Mouse (Mus musculus) gastrocnemius, postnatal 4 days (tissue): ENCODE results near the gene Kcnh2. TPM values are rescaled to one million over a fixed set of nuclear protein-coding genes. Genes with fewer than 3 reads are reported as not detected.

Experiments used
- DNase-seq, 2 experiments: peaks; one replicate each; pipeline ENCODE4 v3.0.0; 2021 to 2022; ENCODE audit warnings: low spot score in 2 of 2, mixed read lengths in 2 of 2
- total RNA-seq, 2 experiments: library from RNA; stranded (reverse); gene quantifications; 2 replicates each; pipeline ENCODE4 v1.2.3; 2021

Gene Kcnh2
- total RNA-seq, 2 experiments from 2014 or later = 22.4 to 24.6 TPM

DNA sequence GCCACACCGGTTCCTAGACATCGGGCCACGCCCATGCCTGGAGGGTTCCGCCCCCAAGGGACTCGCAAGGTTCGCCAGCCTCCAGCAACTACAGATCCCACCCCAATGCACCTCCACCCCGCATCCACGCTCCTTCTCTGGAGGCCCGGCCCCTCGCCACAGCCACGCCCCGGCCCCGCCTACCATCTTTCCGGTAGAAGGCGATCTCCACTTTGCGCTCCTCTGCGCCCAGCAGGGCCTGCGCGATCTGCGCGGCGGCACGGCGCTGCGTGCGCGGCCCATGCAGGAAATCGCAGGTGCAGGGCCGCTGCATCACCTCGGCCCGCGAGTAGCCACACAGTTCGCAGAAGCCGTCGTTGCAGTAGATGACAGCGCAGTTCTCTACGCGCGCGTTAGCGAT, 3.3 kb downstream of the Kcnh2 start:
- DNase-seq = peak in 1 of 2 experiments; percentile 55

DNA sequence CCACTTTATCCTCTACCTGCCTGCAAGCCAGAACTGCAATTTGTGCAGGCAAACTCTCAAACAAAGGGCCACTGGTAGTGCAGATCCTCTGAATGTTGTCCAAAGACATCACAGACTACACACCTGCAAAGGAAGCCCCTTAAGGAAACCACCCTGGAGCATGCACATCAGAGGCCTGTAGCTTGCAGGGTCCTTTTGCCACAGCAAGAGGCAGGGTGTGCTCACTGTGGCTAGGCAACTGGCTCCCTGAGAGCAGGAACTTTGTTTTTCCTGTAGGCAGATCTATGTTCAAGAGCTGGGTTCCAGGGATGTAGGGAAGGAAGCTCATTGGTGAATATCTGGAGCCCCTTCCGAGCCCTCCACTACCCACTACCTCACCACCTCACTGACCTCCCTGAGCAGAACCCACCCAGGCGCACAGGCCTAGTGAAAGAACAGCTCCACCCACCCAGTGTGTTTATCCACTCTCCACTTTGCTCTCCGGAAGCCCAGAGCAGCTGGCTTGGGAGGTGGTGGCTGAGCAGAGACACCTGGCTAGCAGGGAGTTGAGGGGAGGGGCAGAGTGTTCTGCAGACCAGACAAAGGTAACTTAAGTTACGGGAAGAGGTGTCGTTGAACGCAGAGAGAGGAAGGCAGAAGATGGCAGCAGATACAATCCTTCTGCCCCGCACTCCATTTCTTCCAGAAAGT, 4.1 kb downstream of the Kcnh2 start:
- no peak for DNase-seq

DNA sequence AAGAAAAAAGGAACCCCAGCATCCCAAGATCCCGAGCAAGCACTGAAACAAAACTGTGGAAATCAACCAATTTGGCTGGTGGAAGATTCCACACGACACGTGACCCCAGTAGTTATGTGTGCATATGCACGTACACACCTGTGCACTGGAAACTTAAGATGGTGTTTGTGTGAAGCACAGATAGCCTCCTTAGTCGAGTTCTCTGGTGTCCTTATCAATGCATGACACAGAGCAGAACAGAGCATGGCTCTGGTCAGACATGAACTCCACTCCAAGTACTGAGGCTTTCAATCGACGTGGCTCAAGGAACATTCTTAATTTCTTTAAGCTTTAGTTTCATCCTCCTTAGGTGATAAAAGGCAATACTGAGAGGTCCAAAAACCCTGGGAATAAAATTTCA, 5.1 kb downstream of the Kcnh2 start:
- DNase-seq = no peak

DNA sequence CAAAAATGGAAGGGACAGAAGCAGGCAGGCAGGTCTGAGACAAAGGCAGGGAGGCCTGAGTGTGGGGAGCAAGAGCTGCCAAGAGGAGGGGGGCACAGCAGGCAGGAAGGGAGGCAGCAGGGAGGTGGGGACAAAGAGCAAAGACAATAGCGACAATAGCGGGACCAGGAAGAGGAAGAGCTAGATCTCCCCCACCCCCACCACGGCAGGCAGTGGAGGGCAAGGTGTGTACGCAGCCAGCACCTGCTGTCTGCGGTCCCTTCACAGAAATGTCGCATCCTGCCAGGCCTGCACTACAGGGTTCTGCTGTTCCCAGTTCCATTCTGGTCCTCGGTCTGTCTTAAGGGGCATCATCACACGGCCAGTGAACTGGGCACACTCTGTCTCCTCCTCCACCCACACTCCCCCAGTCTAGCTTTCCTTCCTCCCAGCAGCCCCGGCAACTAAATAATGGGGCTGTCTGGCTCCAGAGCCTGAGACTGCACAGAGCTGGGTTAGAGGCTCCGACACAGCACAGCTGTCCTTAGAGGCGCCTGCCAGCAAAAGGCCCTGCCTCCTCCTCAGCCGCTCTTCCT, 6.8 kb downstream of the Kcnh2 start:
- DNase-seq = no peak

DNA sequence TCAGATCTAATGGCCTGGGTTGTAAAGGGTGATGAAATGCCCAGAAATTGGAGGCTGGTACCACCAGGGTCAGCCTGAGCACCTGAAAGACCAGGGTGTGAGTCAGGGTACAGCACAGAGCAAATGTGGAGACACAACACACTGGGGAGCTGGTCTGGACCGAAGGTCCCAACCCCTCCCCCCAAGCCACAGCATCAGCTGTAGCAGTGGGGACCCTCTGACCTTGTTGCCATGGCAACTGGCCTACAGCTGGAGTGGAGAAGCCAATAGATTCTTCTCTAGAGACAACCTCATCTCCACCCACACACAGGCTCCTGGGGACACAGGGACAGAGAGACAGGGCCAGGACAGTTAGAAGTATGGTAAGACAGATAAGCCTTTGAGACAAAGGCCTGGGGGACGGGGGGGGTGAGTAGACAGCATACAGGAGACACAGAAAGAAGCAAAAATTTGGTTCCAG, 7.4 kb downstream of the Kcnh2 start:
- DNase-seq = no peak

DNA sequence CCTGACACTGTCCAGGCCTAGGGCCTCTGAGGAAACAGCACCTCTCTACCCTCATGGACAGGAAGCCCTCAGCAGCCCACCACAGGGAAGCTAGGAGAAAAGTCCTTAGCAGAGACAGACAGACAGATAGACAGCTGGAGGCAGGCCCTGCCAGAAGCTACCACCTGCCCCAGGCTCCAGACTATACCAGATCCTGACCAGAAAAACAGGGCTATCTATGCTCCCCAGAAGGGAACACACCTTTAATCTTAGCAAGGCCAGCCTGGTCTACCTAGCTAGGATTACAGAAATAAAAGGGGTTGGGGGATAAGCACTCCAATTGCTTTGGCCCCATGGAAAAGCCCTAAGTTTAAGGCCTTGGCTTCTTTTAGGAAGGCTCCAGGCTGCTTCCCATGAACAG, 8.0 kb downstream of the Kcnh2 start:
- no peak for DNase-seq

DNA sequence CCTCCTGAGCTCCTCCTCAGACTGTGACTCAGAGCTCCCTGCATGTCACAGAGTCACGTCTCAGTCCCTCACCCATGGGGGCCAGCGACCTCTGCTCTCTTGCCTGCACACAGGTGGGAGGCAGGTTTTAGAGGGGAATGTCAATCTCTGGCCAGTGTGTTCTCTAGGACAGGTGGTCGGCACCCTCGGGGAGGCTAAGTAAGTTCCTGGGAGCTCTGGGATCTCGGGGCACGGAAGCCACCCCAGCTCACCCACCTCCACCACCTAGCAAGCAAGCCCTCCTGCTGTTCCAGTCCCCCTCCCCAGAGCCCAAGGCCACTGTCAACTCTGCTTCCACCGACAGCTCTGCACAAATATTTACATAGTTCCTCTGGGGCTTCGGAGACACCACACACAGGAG, 8.4 kb downstream of the Kcnh2 start:
- no peak for DNase-seq

DNA sequence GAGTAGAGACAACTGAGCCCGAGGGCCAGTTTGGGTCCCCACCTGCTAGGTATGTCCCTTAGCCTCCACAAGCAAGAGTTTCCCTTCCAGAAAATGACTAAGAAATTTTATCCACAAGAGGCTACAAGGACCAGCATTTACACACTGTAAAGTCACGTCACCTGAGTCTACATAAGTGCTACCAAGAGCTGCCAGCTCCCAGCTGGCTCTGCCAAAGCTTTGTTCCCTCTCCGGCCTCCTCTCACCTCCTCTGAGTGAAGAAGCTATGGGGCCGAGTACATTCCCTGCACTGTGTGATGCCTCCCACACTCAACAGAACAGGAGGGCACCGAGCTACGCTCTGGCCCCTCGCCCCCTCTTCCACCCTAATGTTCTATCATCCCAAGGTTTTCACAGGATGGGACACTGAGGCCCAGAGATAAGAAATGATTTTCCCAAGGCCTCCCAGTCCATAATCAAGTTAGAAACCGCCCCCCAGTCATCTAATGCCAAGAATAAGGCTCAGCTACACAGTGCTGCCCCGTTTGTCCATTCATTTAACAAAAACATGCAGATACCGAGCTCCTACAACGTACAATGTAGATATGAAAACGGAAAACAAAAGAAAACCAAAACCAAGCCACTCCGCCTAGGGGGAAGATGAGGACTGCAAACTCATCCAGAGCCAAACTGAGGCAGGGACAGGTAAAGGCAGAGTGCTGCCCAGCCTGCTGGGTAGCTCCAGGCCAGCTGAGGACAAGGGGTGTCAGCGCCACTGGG, 9.0 kb downstream of the Kcnh2 start:
- DNase-seq = no peak

DNA sequence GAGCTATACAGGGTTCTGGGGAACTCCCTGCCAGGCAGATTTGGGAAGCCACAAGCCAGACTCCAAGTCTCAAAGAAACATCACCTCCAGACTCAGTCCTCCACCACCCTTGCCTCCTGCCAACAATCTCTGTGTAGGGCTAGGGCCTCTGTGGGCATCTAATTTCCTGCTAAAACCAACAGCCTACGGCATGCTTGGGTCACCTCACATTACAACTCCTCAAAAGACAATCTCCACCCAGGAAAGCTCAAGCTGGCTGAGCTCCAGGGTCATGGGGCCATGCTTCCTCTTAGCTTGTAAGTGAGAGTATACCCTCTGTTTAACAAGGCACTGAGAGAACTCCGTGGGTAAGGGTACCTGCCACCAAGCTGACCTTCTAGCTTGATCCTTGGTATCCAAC, 13.6 kb downstream of the Kcnh2 start:
- no peak for DNase-seq

DNA sequence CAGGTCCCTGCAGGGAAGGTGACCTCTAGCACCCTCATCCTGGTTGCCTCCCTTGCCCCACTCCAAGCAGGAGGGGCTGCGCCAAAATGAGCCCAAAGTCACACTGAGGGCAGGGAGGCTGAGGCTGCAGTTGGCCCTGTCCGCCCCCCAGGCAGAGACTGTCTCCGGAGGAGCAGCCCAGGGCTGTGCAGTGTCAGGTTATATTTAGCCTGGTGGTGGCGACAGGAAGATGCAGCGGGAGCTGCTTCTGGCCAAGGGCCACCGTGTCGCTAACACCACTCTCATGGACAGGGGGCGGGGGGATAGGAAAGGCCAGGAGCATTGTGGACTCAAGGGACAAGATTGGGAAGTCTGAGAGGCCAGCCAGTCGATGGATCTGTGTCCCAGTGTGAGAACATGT, 14.0 kb downstream of the Kcnh2 start:
- DNase-seq = no peak

DNA sequence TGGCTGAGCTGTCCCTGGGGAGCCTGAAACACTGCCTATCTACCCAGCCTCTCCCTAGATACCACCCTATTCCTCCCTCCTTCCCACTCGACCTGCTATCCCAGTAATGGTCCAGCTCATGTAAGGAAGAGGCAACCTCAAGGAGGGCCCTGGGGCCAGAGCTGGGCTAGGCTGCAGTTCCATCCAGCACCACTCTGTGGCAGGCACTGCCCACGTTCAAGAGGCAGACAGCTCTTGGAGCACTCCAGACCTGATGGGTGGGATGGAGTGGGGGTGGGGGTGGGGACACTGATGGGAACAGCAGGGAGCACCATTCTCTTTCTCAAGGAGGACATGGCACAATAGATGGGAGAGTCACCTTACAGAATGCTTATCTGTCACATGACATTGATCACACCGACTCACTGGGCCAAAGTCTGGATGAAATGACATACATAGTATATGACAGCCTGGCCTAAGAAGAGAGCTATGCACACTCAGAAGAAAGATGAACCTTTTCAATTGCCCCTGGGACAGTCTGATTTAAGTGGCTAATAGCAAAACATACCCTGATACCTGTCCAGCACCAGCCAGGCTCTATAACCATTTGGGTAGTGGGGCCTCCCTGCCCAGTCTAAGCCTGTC, 15.4 kb downstream of the Kcnh2 start:
- DNase-seq = peak in 1 of 2 experiments; percentile 58

DNA sequence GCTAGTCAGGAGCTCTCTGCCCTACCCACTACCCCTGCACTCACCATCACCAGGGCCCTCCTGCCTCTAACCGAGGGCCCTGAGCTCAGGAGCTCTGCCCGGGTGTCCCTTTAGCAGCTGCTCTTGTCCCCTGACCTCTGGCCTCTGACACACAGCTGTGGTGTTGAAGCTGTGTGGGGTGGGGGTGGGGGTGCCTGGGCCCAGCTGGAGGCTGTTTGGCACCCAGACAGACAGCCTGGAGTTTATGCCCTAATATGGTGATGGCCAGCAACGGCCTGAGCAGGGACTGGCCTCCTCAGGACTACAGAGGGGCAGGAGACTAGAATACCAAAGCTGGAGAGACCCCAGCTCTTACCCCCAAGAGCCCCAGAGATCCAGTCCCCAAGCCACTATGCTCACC, 16.7 kb downstream of the Kcnh2 start:
- no peak for DNase-seq

DNA sequence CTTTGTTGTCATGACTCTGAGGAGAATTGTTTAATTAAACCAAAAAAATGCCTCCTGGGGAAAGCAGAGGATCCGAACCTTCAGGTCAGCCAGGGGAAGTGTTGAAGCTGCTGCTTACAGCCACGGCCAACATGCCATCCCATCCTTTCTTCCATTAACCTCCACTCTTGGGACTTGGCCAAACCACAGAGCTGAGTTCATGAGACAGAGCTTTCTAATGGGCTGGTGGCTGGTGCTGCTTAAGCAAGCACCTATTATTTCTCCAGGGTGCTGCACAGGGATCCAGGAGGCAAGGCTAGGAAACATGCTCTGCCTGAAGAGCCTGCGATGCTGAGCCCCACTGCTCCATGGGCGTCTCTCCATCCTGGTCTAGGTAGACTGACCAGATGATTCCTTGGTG, 19.0 kb downstream of the Kcnh2 start:
- DNase-seq = no peak

DNA sequence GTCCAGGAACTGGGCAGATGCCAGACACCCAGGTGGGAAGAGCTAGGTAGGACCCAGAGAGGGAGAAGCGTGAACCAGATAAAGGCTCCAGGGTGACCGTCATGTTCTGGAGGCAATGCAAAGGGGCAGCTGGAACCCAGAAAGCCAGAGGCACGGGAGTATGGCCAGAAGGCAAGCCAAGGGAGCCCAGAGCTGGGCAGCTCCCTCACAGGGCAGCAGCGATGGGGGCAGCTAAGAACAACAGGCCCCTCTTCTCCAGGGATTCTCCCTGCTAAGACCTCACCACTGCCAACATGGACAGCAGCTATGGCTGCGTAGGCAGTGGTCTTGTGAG, 21.5 kb downstream of the Kcnh2 start:
- no peak for DNase-seq

DNA sequence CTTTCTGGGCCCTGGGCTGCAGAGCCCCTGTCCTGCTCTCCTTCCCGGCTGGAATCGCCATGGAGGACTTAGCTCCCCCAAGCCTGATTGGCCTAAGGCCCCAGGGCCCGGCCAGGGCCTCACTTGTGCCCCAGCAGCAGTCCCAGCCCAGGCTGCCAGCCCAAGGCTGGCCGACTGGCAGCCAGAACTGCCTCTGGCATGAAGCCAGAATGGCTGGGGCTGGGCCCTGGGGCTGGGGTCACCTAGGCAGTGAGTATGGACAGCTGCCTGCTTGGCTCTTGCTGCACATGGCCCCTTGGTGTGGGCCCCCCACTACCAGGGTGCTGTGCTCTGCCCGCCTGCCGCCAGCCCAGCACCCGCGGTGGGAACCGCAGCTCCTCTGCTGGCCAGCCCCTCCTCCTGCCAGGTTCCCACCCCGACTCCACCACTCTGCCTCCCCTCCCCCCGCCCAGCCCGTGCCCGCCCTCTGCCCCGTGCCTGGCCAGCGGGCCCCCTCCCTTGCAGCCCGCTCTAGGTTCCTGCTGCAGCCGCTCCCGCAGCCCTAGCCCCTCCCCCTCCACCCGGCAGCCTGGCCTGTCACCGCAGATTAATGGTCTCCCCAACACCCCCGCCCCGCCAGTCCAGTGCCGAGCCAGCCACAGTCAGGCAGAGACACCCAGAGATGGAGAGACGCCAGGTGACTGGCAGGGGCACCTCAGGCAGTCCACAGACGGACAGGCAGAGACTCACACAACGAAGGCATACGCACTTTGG, 22.0 kb downstream of the Kcnh2 start:
- DNase-seq = peak; percentile 64 to 75

DNA sequence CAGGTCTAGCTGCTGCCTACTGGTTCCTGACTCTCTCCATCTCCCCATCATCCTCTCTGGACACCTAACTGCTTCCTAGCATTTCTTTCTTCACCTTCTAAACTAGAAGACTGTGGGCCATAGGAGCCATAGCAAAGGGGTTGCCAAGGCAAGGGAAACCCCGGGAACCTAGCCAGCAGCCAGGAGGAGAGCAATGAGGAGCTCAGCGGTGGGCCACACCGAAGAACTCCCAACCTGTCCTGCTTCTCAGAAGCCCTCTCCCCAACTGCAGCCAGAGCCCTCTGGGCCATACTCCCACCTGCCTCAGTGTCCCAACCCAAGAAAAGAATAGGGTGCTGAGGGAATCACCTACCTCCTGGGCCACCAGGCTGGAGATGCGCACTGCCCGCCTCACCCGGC, 22.6 kb downstream of the Kcnh2 start:
- DNase-seq = no peak

DNA sequence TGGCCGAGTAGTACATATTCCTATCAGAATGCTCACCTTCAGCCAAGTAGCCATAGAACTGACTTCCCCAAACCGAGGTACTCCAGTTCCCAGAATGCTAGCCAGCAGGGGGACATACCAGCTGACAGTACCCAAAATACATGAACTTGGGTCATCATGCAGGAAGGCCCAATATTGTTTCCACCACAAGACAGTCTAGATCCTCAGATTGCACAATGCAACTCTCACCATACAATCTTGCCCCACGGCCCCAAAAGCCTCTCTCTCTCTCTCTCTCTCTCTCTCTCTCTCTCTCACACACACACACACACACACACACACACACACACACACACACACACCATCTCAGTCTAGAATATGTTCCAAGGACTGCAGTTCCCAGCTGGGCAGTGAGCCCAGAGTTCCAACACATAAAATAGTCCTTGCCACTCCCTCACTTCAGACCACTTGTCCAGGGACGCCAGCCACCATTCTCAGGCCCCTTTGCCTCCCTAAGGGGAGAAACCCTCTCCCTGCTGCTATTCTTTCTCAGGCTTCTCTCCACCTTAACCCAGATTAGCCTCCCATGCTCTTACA, 24.5 kb downstream of the Kcnh2 start:
- peak in 1 of 2 experiments; percentile 55 for DNase-seq

DNA sequence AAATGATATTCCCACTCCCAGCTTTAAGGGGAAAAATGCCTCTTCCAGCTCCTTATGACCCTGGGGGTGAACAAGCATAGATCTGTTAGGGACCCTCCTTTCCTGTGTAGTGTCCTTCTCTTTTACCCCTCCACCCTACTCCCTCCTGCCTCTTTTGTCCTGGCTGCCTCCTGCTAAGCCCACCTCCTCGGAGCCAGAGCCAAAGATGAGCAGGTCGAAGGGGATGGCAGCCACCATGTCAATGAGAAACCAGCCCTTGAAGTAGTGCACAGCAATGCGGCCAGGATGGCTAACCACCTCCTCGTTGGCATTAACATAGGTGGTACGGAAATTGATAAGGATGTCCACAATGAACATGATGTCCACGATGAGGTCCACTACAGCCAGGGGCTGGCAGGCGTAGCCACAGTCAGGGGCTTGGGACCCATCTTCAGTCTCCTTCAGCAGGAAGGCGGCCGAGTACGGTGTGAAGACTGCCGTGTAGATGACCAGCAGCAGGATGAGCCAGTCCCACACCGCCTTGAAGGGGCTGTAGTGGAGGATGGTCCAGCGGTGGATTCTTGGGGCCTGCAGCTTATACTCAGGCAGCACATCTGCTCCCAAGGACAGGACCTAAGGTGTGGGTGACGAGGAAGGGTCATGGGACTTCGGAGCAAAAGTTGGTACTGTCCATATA, 25.1 kb downstream of the Kcnh2 start:
- DNase-seq = no peak

DNA sequence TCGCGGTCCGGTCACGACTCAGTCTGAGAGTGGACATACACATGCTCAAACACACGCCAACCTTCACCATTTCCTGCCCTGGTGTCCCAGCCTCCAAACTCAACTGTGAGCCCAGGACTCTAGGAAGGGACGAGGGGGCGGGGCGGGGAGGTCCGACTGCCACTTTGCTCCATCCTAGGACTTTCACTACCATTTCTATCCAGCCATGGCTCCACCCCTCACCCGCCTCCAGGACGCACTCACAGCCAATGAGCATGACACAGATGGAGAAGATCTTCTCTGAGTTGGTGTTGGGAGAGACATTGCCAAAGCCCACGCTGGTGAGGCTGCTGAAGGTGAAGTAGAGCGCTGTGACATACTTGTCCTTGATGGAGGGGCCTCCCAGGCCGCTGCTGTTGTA, 26.2 kb downstream of the Kcnh2 start:
- DNase-seq = no peak
